Mouse (Mus musculus): ENCODE data around the gene Tubgcp6. TPM values are rescaled to one million over a fixed set of nuclear protein-coding genes. Genes with fewer than 3 reads are reported as not detected.

Gene Tubgcp6
- total RNA-seq, 2 experiments from 2014 or later: 31.4 to 34.6 TPM

DNA sequence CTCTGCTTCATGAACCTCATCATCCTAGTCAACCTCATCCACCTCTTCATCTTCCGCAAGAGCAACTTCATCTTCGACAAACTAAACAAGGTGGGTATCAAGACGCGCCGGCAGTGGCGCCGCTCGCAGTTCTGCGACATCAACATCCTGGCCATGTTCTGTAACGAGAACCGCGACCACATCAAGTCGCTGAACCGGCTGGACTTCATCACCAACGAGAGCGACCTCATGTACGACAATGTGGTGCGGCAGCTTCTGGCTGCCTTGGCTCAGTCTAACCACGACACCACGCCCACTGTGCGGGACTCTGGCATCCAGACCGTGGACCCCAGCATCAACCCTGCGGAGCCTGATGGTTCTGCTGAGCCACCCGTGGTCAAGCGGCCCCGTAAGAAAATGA lies 54.7 kb downstream of the Tubgcp6 start:
- no peak for DNase-seq (ENCODE audit: low spot score in 2 of 2)

DNA sequence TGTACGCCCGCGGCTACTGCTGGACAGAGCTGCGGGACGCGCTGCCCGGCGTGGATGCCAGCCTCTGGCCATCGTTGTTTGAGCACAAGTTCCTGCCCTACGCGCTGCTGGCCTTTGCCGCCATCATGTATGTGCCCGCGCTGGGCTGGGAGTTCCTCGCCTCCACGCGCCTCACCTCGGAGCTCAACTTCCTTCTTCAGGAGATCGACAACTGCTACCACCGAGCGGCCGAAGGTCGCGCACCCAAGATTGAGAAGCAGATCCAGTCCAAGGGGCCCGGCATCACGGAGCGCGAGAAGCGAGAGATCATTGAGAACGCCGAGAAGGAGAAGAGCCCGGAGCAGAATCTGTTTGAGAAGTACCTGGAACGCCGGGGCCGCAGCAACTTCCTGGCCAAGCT lies 55.3 kb downstream of the Tubgcp6 start:
- DNase-seq (ENCODE audit: low spot score in 2 of 2): no peak

DNA sequence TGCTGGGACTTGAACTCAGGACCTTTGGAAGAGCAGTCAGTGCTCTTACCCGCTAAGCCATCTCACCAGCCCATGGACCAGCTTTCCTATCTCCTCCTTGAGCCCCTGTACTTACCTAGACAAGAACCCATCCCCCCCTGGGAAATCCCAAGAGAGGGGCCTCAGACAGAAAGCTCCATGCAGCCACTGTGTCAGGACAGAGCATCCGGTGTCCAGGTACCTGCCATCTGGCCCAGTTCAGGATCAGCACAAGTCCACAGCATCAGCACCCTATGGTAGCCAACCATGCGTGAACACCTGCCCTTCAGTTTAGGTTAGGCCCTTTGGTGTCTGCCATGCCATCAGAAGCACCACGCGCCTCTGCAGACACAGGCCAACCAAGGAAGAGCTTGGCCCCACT lies 58.0 kb downstream of the Tubgcp6 start:
- no peak for DNase-seq (ENCODE audit: low spot score in 2 of 2)

- DNase-seq (ENCODE audit: low spot score in 2 of 2): peak; percentile 49 to 61
Measured at GRCm38 (mm10) chr15:89063536-89063935, 59.4 kb downstream of the Tubgcp6 start.

DNA sequence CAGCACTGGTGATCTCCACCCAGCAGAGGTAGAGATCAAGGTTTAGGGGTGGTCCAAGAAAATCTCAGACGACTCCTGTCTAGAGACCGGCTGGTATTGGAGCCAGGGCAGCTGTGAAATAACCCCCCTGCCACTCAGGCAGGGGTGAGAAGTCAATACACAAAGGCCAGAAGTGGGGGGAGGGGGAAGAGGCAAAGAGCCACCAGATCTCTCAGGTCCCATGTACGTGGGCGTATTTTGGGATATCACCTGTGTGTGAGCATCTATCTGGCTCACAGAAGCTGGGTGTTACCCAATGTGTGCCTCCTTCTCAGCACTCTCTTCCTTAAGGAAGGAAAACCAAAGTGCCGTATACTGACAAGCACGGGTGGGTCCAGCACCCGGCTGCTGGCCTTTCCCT lies 59.9 kb downstream of the Tubgcp6 start:
- DNase-seq (ENCODE audit: low spot score in 2 of 2): no peak

DNA sequence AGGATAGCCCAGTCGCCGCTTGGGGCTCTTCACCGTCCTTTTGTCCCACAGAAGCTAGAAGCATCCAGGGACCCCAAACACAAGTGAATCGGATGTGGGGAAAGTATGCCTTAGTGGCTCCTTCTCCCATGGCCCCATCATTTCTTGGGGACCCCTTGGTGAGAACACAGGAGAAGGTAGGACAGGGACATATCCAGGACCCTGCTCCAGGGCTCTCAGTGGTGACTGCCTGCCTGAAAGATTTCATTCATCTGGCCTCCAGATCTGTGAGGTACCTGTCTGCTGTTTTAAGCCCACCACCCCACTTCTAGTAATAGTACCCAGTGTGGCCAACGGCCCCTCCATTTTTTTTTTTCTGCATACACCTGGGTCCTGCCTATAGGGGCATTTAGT lies 60.4 kb downstream of the Tubgcp6 start:
- no peak for DNase-seq (ENCODE audit: low spot score in 2 of 2)

- no peak for DNase-seq (ENCODE audit: low spot score in 2 of 2)
Measured at GRCm38 (mm10) chr15:89061761-89062517, 61.0 kb downstream of the Tubgcp6 start.

DNA sequence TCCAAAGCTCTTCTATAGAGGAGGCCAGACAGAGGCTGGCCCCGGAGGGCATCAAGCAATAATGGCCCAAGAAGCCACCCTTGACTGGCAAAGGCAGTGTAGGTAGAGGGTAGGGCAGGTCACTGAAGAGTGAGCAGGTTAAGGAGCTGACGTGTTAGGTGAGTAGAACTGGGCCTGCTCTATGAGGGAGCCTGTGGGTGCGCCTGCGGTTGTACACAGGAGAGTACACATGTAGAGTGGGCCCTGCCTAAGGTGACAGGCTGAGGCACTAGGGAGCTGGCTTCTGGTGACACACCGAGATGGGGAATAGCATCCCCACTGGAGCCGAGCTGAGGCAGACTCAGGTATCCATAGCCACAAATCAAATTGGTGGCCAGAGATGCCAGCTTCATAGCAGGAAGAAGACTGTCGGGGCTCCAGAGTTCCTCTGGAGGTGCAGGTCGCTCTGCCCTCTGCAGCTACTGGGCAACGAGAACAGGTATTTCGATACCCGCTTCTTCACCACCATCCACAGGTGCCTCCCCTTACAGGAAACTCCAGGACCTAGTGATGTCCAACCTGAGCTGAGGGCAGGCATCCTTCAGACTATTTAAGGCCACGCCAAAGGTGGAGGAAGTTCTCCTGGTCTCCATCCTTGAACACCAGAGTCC lies 62.0 kb downstream of the Tubgcp6 start:
- DNase-seq (ENCODE audit: low spot score in 2 of 2): no peak

DNA sequence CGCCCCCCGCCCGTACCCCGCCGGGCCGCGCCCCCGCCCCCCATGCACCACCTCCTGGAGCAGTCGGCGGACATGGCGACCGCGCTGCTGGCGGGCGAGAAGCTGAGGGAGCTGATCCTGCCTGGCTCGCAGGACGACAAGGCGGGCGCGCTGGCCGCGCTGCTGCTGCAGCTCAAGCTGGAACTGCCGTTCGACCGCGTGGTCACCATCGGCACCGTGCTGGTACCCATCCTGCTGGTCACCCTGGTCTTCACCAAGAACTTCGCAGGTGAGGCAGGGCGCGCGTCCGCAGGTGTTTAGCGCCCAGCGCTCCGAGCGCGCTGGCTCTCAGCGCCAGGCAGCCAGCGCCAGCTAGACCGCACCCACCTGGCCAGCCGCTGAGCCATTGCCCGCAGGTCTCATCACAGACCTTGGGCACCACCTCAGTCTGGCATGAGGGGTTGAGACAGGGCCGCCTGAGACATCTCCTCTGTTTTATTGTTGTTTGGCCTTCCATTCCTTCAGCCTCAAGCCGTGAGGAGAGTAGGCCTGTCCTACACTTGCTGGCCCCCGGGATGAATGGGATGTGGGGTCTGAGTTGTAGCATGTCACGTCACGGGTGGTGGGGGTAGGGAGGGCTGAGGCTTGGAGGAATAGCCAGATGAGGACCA lies 62.8 kb downstream of the Tubgcp6 start:
- DNase-seq (ENCODE audit: low spot score in 2 of 2): no peak

GRCm38 (mm10) chr15:89059161-89059931 lies 63.6 kb downstream of the Tubgcp6 start, which contains the start of gene Panx2:
Gene Panx2, plus strand, starts transcription at chr15:89059734.
- no peak for DNase-seq (ENCODE audit: low spot score in 2 of 2)

- DNase-seq (ENCODE audit: low spot score in 2 of 2): no peak
Measured at GRCm38 (mm10) chr15:89058736-89059135, 64.2 kb downstream of the Tubgcp6 start.

GRCm38 (mm10) chr15:89054666-89055065 lies 68.2 kb downstream of the Tubgcp6 start:
- no peak for DNase-seq (ENCODE audit: low spot score in 2 of 2)

Small RNAs within 50 kb of the gene (microRNA-seq; reads per million reads assigned to microRNA genes)
- gene Mir7118: 0.25 to 1.3 reads per million in 2 experiments

Other genes starting within 250 kb of the Tubgcp6 start
- 1 to 10 TPM in 1 of 2 experiments, under 1 TPM in 1; 0.87 to 2.2 TPM for gene Ttll8, start 168.7 kb downstream of the Tubgcp6 start, total RNA-seq (2021)
- 100 to 1,000 TPM; 101 to 104 TPM for gene Mlc1, start 144.1 kb downstream of the Tubgcp6 start, total RNA-seq (2021)
- not detected for gene Mov10l1, start 140.2 kb downstream of the Tubgcp6 start, total RNA-seq (2021)
- gene Panx2, start 63.4 kb downstream of the Tubgcp6 start, total RNA-seq (2021): 100 to 1,000 TPM; 107 to 114 TPM
- 10 to 100 TPM; 20.8 to 20.9 TPM for gene Trabd, start 48.0 kb downstream of the Tubgcp6 start, total RNA-seq (2021)
- gene Selenoo, start 34.0 kb downstream of the Tubgcp6 start, total RNA-seq (2021): 10 to 100 TPM; 20.1 to 23.0 TPM
- gene Hdac10, start 5.6 kb upstream of the Tubgcp6 start, total RNA-seq (2021): 10 to 100 TPM; 15.2 to 15.8 TPM
- gene Mapk12, start 17.6 kb upstream of the Tubgcp6 start, total RNA-seq (2021): 1 to 10 TPM; 7.4 to 9.2 TPM
- 10 to 100 TPM; 49.1 to 55.1 TPM for gene Mapk11, start 26.5 kb upstream of the Tubgcp6 start, total RNA-seq (2021)
- 10 to 100 TPM; 47.3 to 54.9 TPM for gene Plxnb2, start 57.7 kb upstream of the Tubgcp6 start, total RNA-seq (2021)
- 10 to 100 TPM; 45.9 to 52.9 TPM for gene Dennd6b, start 73.4 kb upstream of the Tubgcp6 start, total RNA-seq (2021)
- gene Ppp6r2, start 88.4 kb upstream of the Tubgcp6 start, total RNA-seq (2021): 100 to 1,000 TPM; 155 to 157 TPM
- gene Sbf1, start 192.2 kb upstream of the Tubgcp6 start, total RNA-seq (2021): 100 to 1,000 TPM; 204 to 220 TPM
- not detected for gene Adm2, start 199.6 kb upstream of the Tubgcp6 start, total RNA-seq (2021)
- not detected for gene Miox, start 211.3 kb upstream of the Tubgcp6 start, total RNA-seq (2021)
- gene Lmf2, start 232.5 kb upstream of the Tubgcp6 start, total RNA-seq (2021): 10 to 100 TPM; 17.8 to 21.2 TPM
- 100 to 1,000 TPM; 111 to 119 TPM for gene Ncaph2, start 232.6 kb upstream of the Tubgcp6 start, total RNA-seq (2021)

Measured in left cerebral cortex, adult 18-20 months (tissue).